Mouse (Mus musculus): ENCODE measurements around the gene Ank2. TPM values are rescaled to one million over a fixed set of nuclear protein-coding genes. Genes with fewer than 3 reads are reported as not detected.
A peak's percentile ranks its signal among the peaks of the same experiment; 100 is the strongest.

Gene Ank2
- polyA plus RNA-seq, 1 experiment from 2014 or later = 3.9 TPM

DNA sequence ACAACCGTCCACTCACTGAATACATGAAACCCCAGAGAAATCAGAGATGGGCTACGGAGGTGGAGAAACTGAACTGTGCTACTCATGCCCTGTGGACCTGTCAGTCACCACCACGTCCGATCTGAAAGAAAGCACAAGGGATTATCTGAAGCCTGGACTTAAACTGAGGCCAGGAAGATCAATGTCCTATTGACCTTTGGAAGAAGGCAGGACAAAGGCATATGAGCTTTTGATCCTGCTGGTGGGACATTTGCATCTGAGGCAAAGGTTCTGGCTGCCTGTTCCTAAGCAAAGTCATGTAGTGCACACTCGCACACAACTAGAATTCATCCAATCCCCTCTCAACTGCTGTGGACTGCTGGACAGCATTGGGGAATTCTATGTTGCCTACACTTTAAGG is 558.7 kb downstream of the Ank2 start:
- ATAC-seq (no peak), DNase-seq (ENCODE audit: low spot score) (no peak)
- no peak overlapping the region for H3K9ac ChIP-seq (replicated peaks; ENCODE audit: low read depth)
- no peaks in the 10 kb centered on the region for H3K9me3 ChIP-seq (ENCODE audit: low read length)
- H3K27me3 ChIP-seq (replicated peaks; ENCODE audit: insufficient read depth, low read length) = no peaks in the 10 kb centered on the region
- H3K36me3 ChIP-seq (ENCODE audit: insufficient read depth, low read length) = no peaks in the 10 kb centered on the region
- H3K4me2 ChIP-seq (replicated peaks; ENCODE audit: low read depth, low read length) = no peak overlapping the region
- no peak overlapping the region for H3K27ac ChIP-seq (ENCODE audit: low read length)
- TF ChIP-seq CTCF (IDR thresholded peaks at IDR 0.05) = no peak
- no peak for TF ChIP-seq EP300 (IDR thresholded peaks at IDR 0.05)
- H3K4me3 ChIP-seq (ENCODE audit: low read depth, low read length) = no peak overlapping the region
- no peaks in the 10 kb centered on the region for H3K4me1 ChIP-seq (ENCODE audit: insufficient read depth, low read depth, low read length)
- WGBS = 86% methylated on average over 5 of the region's 5 CpGs

DNA sequence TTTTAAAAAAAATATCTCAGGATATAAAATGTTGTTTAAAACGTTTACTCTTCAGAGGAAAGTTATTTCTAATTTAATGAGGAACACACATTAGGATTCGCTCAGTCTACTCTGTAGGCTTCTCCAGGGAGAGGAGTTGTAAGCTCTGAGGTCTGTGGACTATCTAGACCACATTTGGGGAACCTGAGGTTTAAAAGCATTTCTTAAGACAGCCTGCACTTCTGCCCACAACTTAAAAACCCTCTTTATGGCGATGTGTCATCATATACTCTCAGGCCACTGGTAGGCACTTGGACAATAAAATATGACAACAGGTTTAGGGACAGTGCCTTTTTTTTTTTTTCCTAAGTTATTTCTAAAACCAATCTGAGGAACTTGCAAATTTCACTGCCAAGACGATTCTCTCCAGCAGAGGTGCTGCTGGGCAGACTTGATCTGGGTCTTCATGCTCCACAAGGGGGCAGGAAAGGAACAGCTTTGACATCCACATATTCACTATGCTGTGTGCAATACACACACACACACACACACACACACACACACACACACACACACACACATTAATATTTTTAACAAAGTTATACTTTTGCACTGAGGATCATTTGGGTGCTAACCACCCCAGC is 567.2 kb downstream of the Ank2 start:
- Histone ChIP-seq H3K27ac (ENCODE audit: low read length) (no peak overlapping the region), H3K9me3 (ENCODE audit: low read length) (no peaks in the 10 kb centered on the region), H3K9ac (replicated peaks; ENCODE audit: low read depth) (no peak overlapping the region), H3K27me3 (replicated peaks; ENCODE audit: insufficient read depth, low read length) (no peaks in the 10 kb centered on the region), H3K4me1 (ENCODE audit: insufficient read depth, low read depth, low read length) (no peaks in the 10 kb centered on the region), H3K4me2 (replicated peaks; ENCODE audit: low read depth, low read length) (no peak overlapping the region), H3K36me3 (ENCODE audit: insufficient read depth, low read length) (no peaks in the 10 kb centered on the region), H3K4me3 (ENCODE audit: low read depth, low read length) (no peak overlapping the region)
- ATAC-seq (no peak), DNase-seq (ENCODE audit: low spot score) (peak; percentile 45)
- WGBS = 59% methylated on average over 4 of the region's 4 CpGs
- TF ChIP-seq EP300 (IDR thresholded peaks at IDR 0.05) = no peak
- peak; percentile 71 for TF ChIP-seq CTCF (IDR thresholded peaks at IDR 0.05)

DNA sequence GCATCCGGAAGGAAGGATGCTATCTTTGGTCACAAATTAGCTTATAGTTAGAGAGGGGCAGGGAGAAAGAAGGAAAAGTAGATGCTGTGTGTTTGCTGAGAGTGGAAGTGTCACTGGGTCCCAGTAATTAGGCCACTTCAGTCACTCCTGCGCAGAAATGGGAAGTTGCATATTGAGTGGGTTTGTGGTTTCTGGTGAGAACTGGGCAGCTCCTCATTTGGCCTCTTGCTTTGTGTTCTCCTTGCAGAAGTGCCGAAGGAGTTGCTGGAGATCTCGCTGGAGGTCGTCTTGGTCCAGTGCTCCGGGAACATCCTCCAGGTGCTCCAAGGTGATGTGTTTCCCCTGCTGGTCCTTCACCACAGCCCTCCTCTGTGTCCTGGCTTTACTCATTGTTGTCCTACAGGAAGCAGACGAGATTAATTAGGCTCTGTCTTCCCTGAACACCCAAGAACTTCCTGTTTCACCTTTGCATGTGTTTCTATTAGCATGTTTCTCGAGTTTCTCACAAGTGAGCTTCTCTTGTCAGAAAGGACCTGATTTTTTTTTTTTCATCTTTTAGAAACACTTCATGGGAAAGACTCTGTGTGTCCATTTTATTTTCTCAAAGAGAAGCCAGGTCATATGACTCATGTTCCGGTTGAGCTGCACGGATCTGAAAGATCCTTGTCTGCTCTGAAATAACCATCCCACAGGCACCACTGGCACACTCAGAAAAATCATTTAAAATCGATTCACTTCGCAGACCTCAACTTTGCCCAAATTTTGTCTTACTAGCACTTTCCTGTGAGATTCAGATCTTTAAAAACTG is 575.4 kb downstream of the Ank2 start:
- WGBS = 66% methylated on average over 12 of the region's 12 CpGs
- no peak for ATAC-seq

DNA sequence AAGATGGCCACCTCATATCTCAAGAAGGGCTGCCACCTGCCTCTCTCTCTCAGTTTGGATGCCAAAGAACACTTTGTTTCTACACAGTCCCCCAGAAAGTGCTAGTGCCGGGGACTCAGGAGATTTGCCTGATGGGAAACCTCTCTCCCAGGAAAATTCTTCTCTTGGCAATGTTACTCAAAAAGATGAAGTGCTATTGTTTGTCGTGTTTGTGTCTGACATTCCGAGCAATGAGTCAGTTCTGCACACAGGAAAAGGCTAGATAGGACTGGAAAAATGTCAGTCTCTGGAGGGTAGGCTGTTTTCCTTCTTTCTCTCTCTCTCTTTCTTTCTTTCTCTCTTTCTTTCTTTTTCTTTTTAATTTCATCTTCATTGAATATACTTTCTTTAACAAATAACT is 577.2 kb downstream of the Ank2 start:
- 18% methylated on average over 3 of the region's 3 CpGs for WGBS

More for the DNA sequence above, 575.4 kb downstream of the Ank2 start:
- DNase-seq (ENCODE audit: low spot score) = no peak
- TF ChIP-seq CTCF (IDR thresholded peaks at IDR 0.05) (no peak), EP300 (IDR thresholded peaks at IDR 0.05) (no peak)
- Histone ChIP-seq H3K4me3 (ENCODE audit: low read depth, low read length) (no peak overlapping the region), H3K4me1 (ENCODE audit: insufficient read depth, low read depth, low read length) (no peaks in the 10 kb centered on the region), H3K9me3 (ENCODE audit: low read length) (no peaks in the 10 kb centered on the region), H3K27ac (ENCODE audit: low read length) (no peak overlapping the region), H3K27me3 (replicated peaks; ENCODE audit: insufficient read depth, low read length) (no peaks in the 10 kb centered on the region), H3K4me2 (replicated peaks; ENCODE audit: low read depth, low read length) (no peak overlapping the region), H3K9ac (replicated peaks; ENCODE audit: low read depth) (no peak overlapping the region), H3K36me3 (ENCODE audit: insufficient read depth, low read length) (no peaks in the 10 kb centered on the region)

GRCm38 (mm10) chr3:126920296-126920695 is 578.9 kb downstream of the Ank2 start:
- H3K4me3 ChIP-seq (ENCODE audit: low read depth, low read length) = no peak overlapping the region
- H3K27me3 ChIP-seq (replicated peaks; ENCODE audit: insufficient read depth, low read length) = no peaks in the 10 kb centered on the region
- H3K4me2 ChIP-seq (replicated peaks; ENCODE audit: low read depth, low read length) = no peak overlapping the region
- 75% methylated on average over 3 of the region's 3 CpGs for WGBS
- no peak overlapping the region for H3K9ac ChIP-seq (replicated peaks; ENCODE audit: low read depth)
- H3K27ac ChIP-seq (ENCODE audit: low read length) = no peak overlapping the region
- H3K36me3 ChIP-seq (ENCODE audit: insufficient read depth, low read length) = no peaks in the 10 kb centered on the region
- no peaks in the 10 kb centered on the region for H3K9me3 ChIP-seq (ENCODE audit: low read length)
- H3K4me1 ChIP-seq (ENCODE audit: insufficient read depth, low read depth, low read length) = no peaks in the 10 kb centered on the region
- TF ChIP-seq EP300 (IDR thresholded peaks at IDR 0.05) (no peak), CTCF (IDR thresholded peaks at IDR 0.05) (no peak)
- DNase-seq (ENCODE audit: low spot score) (no peak), ATAC-seq (no peak)

More for the DNA sequence above, 577.2 kb downstream of the Ank2 start:
- Histone ChIP-seq H3K4me3 (ENCODE audit: low read depth, low read length) (no peak overlapping the region), H3K27ac (ENCODE audit: low read length) (no peak overlapping the region), H3K4me2 (replicated peaks; ENCODE audit: low read depth, low read length) (no peak overlapping the region), H3K36me3 (ENCODE audit: insufficient read depth, low read length) (no peaks in the 10 kb centered on the region), H3K9ac (replicated peaks; ENCODE audit: low read depth) (no peak overlapping the region), H3K4me1 (ENCODE audit: insufficient read depth, low read depth, low read length) (no peaks in the 10 kb centered on the region), H3K9me3 (ENCODE audit: low read length) (no peaks in the 10 kb centered on the region), H3K27me3 (replicated peaks; ENCODE audit: insufficient read depth, low read length) (no peaks in the 10 kb centered on the region)
- TF ChIP-seq EP300 (IDR thresholded peaks at IDR 0.05) (no peak), CTCF (IDR thresholded peaks at IDR 0.05) (no peak)
- no peak for ATAC-seq
- DNase-seq (ENCODE audit: low spot score) = peak; percentile 29

- no peaks in the 10 kb centered on the region for H3K27me3 ChIP-seq (replicated peaks; ENCODE audit: insufficient read depth, low read length)
- no peak overlapping the region for H3K4me2 ChIP-seq (replicated peaks; ENCODE audit: low read depth, low read length)
- H3K27ac ChIP-seq (ENCODE audit: low read length) = no peak overlapping the region; the same call in 1 of the 2 replicates
- H3K4me3 ChIP-seq (ENCODE audit: low read depth, low read length) = no peak overlapping the region
- no peaks in the 10 kb centered on the region for H3K4me1 ChIP-seq (ENCODE audit: insufficient read depth, low read depth, low read length)
- TF ChIP-seq CTCF (IDR thresholded peaks at IDR 0.05) = no peak
- TF ChIP-seq EP300 (IDR thresholded peaks at IDR 0.05) = 0 out of 2 replicates have a peak, but pooled peaks have one; percentile 17
- H3K9ac ChIP-seq (replicated peaks; ENCODE audit: low read depth) = no peak overlapping the region
- H3K9me3 ChIP-seq (ENCODE audit: low read length) = no peaks in the 10 kb centered on the region
- H3K36me3 ChIP-seq (ENCODE audit: insufficient read depth, low read length) = no peaks in the 10 kb centered on the region
- peak; percentile 76 for DNase-seq (ENCODE audit: low spot score)
- ATAC-seq = peak; percentile 78
- 72% methylated on average over 10 of the region's 10 CpGs for WGBS
Measured at GRCm38 (mm10) chr3:126918805-126919473, 580.2 kb downstream of the Ank2 start.

Data from lung, postnatal 0 days (tissue).